Mouse (Mus musculus) 3T3-L1 (cell line): ENCODE data around the gene Apc2.
"Not testable (repeated sequence)": the region's sequence is repeated elsewhere in the genome, so short reads cannot be mapped to it uniquely, and the experiment has no call there.

Source experiments
- DNase-seq: peaks from one replicate; pipeline ENCODE4 v3.0.0-alpha.2; 2015; ENCODE audit warnings: low read depth, low spot score

Gene Apc2

GRCm38 (mm10) chr10:80343425-80343895 is 47.7 kb downstream of the Apc2 start:
- DNase-seq = no peak

DNA sequence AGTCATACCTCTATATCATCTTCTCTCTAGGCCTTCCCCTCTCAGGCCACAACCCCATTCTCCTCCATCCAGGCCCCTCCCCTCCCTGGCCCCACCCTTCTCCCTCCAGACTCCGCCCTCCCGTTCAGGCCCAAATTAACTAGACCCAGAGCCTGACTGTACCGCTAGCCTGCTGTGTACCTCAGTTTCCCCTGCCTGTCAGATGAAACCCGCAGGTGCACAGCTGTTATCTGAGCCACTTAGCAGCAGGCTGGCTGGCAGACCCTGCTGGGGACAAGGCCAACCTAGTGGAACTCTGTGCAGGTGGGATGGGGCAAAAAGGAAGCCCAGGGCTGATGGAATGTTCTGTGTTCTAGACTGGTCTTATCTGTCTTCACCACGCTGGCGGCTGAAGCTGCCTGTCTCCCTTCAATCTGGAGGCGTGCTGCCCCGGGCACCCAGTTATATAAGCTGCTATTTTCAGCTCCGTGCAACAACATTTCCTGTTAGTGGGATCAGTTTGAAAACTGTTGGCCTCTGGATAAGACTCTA is 48.4 kb downstream of the Apc2 start:
- no peak for DNase-seq

DNA sequence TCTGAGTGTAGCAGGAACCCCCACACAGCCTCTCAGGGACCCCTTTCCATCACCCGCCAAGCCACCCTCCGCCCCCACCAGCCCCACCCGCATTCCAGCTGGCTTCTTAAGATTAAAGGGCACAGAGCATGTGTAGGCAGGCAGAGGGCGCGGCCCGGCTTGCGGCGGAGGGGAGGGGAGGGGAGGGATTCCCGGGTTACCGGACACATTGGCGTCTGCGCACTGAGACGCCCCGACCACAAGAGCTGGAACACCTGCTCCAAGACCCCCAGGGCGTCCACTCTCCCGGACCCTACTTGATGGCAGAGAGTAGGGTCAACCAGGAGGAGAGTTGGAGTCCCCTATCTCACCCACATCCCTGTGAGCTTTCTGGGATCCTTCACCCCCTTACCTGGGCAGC is 49.3 kb downstream of the Apc2 start:
- no peak for DNase-seq

DNA sequence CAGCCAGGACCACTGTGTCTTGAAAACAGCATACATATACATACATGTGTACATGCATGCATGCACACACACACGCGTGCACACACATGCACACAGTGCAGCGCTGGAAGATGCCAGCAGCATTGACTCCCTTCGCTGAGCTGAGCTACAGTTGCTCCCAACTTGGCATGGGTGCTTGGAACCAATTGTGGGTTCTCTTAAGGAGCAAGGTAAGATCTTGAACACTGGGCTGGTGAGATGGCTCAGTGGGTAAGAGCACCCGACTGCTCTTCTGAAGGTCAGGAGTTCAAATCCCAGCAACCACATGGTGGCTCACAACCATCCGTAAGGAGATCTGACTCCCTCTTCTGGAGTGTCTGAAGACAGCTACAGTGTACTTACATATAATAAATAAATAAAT is 50.2 kb downstream of the Apc2 start:
- DNase-seq = not testable (repeated sequence)

DNA sequence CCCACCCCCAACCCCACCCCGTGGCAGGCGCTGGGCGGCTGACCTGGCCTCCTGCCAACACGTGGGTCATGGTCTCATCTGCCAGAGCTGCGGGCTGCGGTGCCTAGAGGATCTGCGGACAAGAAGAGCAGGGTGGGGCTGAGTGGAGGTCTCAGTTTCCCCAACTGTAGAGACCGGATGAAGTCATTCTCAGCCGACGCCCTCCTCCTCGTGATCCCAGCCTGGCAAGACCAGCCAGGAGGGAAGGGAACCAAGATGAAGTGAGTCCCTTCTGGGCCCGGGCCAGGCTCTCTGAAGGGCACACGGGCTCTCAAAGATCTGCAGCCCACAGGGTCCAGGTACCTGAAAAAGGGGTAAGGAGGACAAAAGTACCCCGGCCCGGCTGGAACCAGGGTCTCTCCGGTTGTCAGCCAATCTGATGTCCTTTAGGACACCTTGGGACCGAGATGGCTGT is 51.8 kb downstream of the Apc2 start:
- peak; percentile 54 for DNase-seq

DNA sequence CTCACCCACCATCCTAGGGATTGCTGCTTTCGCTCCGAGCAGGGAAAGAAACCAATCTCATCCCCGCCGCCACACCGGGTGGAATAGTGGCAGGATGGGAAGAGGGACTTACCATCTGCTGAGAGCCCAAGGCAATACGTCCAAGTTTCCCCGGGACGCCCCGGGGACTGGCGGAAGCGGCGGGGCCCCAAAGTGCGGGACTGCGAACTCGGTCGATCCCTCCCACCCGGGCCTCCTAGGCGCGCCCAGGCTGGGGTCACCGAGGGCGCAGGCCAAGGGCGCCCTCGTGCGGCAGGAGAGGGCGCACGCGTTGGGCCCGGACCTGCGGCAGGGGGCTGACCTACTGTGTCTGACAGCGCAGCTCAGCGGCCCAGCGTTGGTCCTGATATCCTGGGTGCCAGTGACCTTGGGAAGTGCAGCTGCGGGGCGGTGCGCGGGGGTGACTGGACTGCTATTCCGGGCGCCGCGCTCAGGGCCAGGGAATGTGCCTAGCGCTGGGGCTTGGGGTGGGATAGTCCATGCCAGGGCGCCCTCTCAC is 52.5 kb downstream of the Apc2 start, which contains the start of gene Adamtsl5:
Gene Adamtsl5 (minus strand): TSS at position 169 of the 538 bp plus-strand sequence.
- DNase-seq = peak; percentile 67

GRCm38 (mm10) chr10:80348981-80349380 is 53.2 kb downstream of the Apc2 start:
- DNase-seq = no peak

- DNase-seq = peak; percentile 95
Measured at GRCm38 (mm10) chr10:80350292-80350691, 54.5 kb downstream of the Apc2 start.

DNA sequence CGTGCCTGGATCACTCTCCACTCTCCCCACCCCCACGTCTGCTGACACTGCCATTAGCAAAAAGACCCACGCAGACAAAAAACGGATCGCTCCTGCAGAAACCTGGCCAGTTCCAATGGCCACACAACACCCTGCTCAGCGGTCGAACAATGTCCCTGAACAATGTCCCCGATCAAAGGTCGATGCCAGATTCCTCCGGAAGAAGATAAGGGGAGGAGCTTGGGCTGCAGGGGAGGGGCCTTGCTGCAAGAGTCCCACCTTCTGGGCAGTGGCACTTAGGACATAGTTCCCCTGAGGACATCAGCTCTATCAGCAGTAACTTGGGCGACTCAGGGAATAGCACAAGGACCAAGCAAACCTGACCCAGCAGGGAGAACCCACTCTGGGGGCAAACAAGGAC is 56.1 kb downstream of the Apc2 start:
- no peak for DNase-seq

- no peak for DNase-seq
Measured at GRCm38 (mm10) chr10:80352727-80353126, 57.0 kb downstream of the Apc2 start.

- no peak for DNase-seq
Measured at GRCm38 (mm10) chr10:80355431-80355830, 59.7 kb downstream of the Apc2 start.

GRCm38 (mm10) chr10:80356001-80356682 is 60.4 kb downstream of the Apc2 start, which contains the start of gene Plk5:
Plk5 (plus strand) TSS chr10:80356459.
- no peak for DNase-seq

- DNase-seq = no peak
Measured at GRCm38 (mm10) chr10:80356737-80357136, 61.0 kb downstream of the Apc2 start.

- no peak for DNase-seq
Measured at GRCm38 (mm10) chr10:80357336-80357735, 61.6 kb downstream of the Apc2 start.

- no peak for DNase-seq
Measured at GRCm38 (mm10) chr10:80357994-80358639, 62.3 kb downstream of the Apc2 start.

DNA sequence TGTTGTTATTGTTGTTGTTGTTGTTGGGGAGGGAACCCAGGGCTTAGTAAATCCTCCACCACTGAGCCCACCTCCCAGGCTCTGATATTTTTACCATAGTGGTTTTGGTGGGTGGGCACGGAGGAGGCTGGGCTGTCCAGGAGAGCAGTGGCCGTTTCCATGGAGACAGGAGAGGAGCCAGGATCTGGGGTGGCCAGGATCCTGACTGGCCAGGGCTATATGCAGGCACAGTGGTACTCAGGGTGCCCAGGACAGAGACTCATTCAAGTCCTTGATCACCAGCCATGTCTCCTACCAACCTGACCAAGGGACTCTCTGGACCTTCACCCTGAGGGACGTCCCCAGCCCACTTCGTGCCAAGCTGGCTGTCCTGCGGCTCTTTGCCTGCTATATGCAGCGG is 68.0 kb downstream of the Apc2 start:
- no peak for DNase-seq

- DNase-seq = peak; percentile 83
Measured at GRCm38 (mm10) chr10:80365736-80366135, 70.0 kb downstream of the Apc2 start.
